Mouse (Mus musculus): Measurements from ENCODE around the gene Vasp. TPM values are rescaled to one million over a fixed set of nuclear protein-coding genes. Genes with fewer than 3 reads are reported as not detected.

Gene Vasp
- total and polyA plus RNA-seq, 3 experiments: 146 to 560 (median 239) TPM

DNA sequence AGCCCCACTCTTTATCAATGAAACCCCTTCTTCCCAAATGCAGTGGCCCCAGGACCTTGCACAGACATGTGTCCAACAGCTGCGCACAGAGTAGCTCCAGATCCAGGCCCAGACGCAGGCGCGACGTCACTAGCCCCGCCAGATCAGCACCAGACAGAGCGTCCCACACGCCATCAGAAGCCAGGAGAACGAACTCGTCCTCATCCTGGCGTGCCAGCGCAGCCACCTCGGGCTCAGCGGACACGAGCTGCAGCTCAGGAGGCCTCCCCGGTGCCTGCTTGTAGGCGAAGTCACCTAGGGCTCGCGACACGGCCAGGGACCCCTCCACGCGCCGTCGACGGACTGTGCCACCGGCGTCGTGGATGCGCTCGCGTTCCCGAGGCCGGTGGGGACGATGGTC lies 7.4 kb upstream of the Vasp start:
- Histone ChIP-seq H3K27me3 (ENCODE audit: insufficient read depth, low read length) (peaks cover 32% of the 10 kb centered on the region), H3K4me3 (ENCODE audit: low read depth, low read length) (0 out of 2 replicates have a peak overlapping the region, but pooled peaks have one; percentile 9), H3K9me3 (replicated peaks) (no peaks in the 10 kb centered on the region), H3K36me3 (replicated peaks) (no peaks in the 10 kb centered on the region), H3K4me1 (ENCODE audit: insufficient read depth, low read depth, low read length) (peaks cover 38% of the 10 kb centered on the region)
- no peak for TF ChIP-seq POLR2AphosphoS5 (IDR thresholded peaks at IDR 0.05; ENCODE audit: insufficient replicate concordance, low read depth, low read length)
- TF ChIP-seq CTCF (IDR thresholded peaks at IDR 0.05; ENCODE audit: low read depth, low read length): no peak
- TF ChIP-seq TAL1 (conservative IDR thresholded peaks at IDR 0.05; ENCODE audit: low read depth, low read length): no peak
- no peak for TF ChIP-seq GATA1 (IDR thresholded peaks at IDR 0.05; ENCODE audit: borderline replicate concordance, low read length)
- no peak for TF ChIP-seq GATA2 (IDR thresholded peaks at IDR 0.05; ENCODE audit: borderline replicate concordance, low read depth, low read length)
- DNase-seq (ENCODE audit: low spot score): no peak
- no peak for ATAC-seq (ENCODE audit: extremely low read depth, insufficient number of reproducible peaks, low FRiP score, poor library complexity, severe bottlenecking)

DNA sequence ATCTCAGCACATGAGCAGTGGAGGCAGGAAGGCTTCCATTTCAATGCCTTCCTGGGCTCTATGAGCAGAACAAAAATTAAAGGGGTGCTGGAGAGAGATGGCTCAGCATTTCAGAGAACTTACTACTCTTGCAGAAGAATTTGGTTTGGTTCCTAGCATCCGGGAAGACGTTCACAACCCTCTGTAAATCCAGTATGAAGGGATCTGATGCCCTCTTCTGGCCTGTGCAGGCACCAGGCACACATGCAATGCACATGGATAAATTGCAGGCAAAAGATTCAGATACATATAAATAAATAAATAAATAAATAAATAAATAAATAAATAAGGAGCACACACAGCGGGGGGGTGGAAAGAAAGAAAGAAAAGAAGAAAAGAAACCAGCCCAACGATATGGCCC lies 4.6 kb upstream of the Vasp start:
- peaks cover 27% of the 10 kb centered on the region for H3K4me1 ChIP-seq (ENCODE audit: insufficient read depth, low read depth, low read length)
- H3K9me3 ChIP-seq (replicated peaks): no peaks in the 10 kb centered on the region
- no peaks in the 10 kb centered on the region for H3K36me3 ChIP-seq (replicated peaks)
- no peak overlapping the region for H3K4me3 ChIP-seq (ENCODE audit: low read depth, low read length)
- no peak for ATAC-seq (ENCODE audit: extremely low read depth, insufficient number of reproducible peaks, low FRiP score, poor library complexity, severe bottlenecking)
- peaks cover 21% of the 10 kb centered on the region for H3K27me3 ChIP-seq (ENCODE audit: insufficient read depth, low read length)
- no peak for DNase-seq (ENCODE audit: low spot score)
- TF ChIP-seq POLR2AphosphoS5 (IDR thresholded peaks at IDR 0.05; ENCODE audit: insufficient replicate concordance, low read depth, low read length) (no peak), TAL1 (conservative IDR thresholded peaks at IDR 0.05; ENCODE audit: low read depth, low read length) (no peak), CTCF (IDR thresholded peaks at IDR 0.05; ENCODE audit: low read depth, low read length) (no peak), GATA2 (IDR thresholded peaks at IDR 0.05; ENCODE audit: borderline replicate concordance, low read depth, low read length) (no peak), GATA1 (IDR thresholded peaks at IDR 0.05; ENCODE audit: borderline replicate concordance, low read length) (no peak)

DNA sequence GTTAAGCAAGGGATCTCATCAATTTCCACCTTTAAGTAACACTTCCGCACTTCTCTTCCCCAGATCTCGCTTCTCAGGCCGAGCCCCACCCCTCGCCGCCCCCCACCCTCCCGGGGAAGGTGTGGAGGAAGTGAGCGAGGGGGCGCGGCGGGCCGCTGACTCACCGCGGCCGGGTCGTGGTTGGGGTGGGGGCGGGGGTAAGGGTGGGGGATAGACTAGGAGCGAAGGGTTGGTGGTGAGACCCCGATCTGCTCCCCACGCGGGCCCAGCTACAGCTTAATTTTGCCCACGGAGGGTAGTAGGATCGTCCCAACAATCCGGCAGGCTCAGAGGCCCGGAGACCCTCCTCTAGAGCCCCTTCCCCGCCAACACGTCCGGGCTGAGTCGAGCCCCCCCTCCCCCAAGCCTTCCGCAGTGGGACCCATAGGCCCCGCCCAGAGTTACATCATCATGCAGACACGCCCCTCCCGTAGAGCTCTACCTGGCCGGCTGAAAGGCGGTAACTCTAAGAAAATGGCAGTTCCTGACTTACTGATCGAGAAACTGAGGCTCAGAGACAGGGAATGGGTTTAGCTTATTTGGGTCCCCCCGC lies 652 bp upstream of the Vasp start:
- Histone ChIP-seq H3K9me3 (replicated peaks) (no peaks in the 10 kb centered on the region), H3K36me3 (replicated peaks) (peaks cover 22% of the 10 kb centered on the region), H3K4me3 (ENCODE audit: low read depth, low read length) (peak overlapping the region; percentile 77), H3K27me3 (ENCODE audit: insufficient read depth, low read length) (no peaks in the 10 kb centered on the region; the same call in 1 of the 2 replicates), H3K4me1 (ENCODE audit: insufficient read depth, low read depth, low read length) (peaks cover 42% of the 10 kb centered on the region)
- ATAC-seq (ENCODE audit: extremely low read depth, insufficient number of reproducible peaks, low FRiP score, poor library complexity, severe bottlenecking) (peak; percentile 51), DNase-seq (ENCODE audit: low spot score) (peak; percentile 92)
- no peak for TF ChIP-seq CTCF (IDR thresholded peaks at IDR 0.05; ENCODE audit: low read depth, low read length)

DNA sequence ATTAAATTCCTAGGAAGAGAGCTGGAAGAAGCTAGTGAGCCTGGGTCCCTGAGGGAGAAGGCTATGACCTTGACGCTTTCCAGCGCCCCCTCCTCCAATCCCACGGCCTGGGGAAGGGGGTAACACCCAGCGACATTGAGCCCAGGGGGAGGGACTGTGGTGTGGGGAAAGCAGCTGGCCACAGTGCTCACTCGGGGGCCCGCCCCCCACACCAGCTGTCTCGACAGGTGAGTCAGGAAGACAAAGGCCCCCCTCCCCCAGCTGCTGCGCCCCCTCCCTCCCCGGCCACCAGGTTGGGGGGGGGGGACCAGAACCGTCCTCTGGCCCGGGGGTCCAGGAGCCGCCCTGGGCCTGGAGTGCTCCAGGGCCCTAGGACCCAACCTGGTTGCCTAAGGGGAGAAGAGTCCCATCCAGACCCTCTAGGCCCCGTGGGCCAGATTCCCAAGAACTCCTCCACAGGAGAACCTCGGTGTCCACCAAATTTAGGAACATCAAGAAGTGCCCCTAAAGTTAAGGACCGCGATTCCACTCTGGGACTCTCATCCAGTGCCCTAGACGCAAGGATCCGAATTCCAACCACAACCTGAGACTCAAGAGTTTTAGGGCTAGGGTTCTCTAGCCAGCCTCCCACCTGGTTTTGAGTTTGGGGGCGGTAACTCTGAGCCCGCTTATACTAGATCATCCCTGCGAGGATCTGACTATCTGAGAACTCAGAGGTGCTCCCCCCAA lies 944 bp downstream of the Vasp start:
- Histone ChIP-seq H3K36me3 (replicated peaks) (peaks cover 35% of the 10 kb centered on the region), H3K9me3 (replicated peaks) (no peaks in the 10 kb centered on the region), H3K4me1 (ENCODE audit: insufficient read depth, low read depth, low read length) (peaks cover 57% of the 10 kb centered on the region), H3K4me3 (ENCODE audit: low read depth, low read length) (peak overlapping the region; percentile 77), H3K27me3 (ENCODE audit: insufficient read depth, low read length) (no peaks in the 10 kb centered on the region)
- ATAC-seq (ENCODE audit: extremely low read depth, insufficient number of reproducible peaks, low FRiP score, poor library complexity, severe bottlenecking): no peak
- no peak for DNase-seq (ENCODE audit: low spot score)
- no peak for TF ChIP-seq GATA2 (IDR thresholded peaks at IDR 0.05; ENCODE audit: borderline replicate concordance, low read depth, low read length)
- no peak for TF ChIP-seq CTCF (IDR thresholded peaks at IDR 0.05; ENCODE audit: low read depth, low read length)
- TF ChIP-seq GATA1 (IDR thresholded peaks at IDR 0.05; ENCODE audit: borderline replicate concordance, low read length): no peak
- no peak for TF ChIP-seq POLR2AphosphoS5 (IDR thresholded peaks at IDR 0.05; ENCODE audit: insufficient replicate concordance, low read depth, low read length)
- TF ChIP-seq TAL1 (conservative IDR thresholded peaks at IDR 0.05; ENCODE audit: low read depth, low read length): no peak

DNA sequence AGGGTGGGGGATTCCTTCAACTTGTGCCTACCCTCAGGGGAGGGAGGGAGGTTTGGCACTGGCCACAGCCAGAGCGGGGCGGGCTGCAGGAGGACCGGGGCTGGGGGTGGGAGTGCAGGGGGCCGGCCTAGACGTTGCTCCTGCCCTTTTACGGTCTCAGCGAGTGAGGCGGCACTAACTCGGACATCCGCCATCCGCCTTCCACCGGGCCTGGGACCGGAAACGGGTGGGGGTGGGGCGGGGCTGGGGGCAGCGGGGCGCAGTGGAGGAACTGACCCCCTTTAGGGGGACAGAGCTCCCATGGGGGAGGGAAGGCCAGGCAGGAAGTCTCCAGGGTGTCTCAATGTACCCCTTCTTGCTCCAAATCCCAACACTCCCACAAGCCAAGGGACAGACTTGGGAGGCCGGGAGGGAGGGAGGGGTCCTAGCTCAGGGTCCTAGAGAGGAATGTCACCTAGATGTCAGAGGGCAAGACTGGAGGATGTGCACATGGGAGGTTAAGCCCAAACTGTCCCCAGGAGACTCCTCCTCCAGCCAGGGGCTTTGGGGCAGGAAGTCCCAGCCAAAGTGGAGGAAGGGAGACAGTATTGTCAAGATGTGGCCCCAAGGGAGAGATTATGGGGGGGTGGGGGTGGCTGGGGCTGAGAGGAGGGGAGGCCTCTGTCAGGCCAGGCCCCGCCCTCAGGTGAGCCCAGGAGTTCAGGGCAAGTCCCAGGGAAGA lies 1.7 kb downstream of the Vasp start:
- peak overlapping the region; percentile 77 for H3K4me3 ChIP-seq (ENCODE audit: low read depth, low read length)
- no peaks in the 10 kb centered on the region for H3K9me3 ChIP-seq (replicated peaks)
- TF ChIP-seq GATA1 (IDR thresholded peaks at IDR 0.05; ENCODE audit: borderline replicate concordance, low read length) (no peak), GATA2 (IDR thresholded peaks at IDR 0.05; ENCODE audit: borderline replicate concordance, low read depth, low read length) (no peak), CTCF (IDR thresholded peaks at IDR 0.05; ENCODE audit: low read depth, low read length) (no peak), TAL1 (conservative IDR thresholded peaks at IDR 0.05; ENCODE audit: low read depth, low read length) (no peak), POLR2AphosphoS5 (IDR thresholded peaks at IDR 0.05; ENCODE audit: insufficient replicate concordance, low read depth, low read length) (no peak)
- ATAC-seq (ENCODE audit: extremely low read depth, insufficient number of reproducible peaks, low FRiP score, poor library complexity, severe bottlenecking) (peak; percentile 9; the same call in 1 of the 2 replicates), DNase-seq (ENCODE audit: low spot score) (peak; percentile 81)
- H3K36me3 ChIP-seq (replicated peaks): peaks cover 42% of the 10 kb centered on the region
- peaks cover 65% of the 10 kb centered on the region for H3K4me1 ChIP-seq (ENCODE audit: insufficient read depth, low read depth, low read length)
- no peaks in the 10 kb centered on the region for H3K27me3 ChIP-seq (ENCODE audit: insufficient read depth, low read length)

DNA sequence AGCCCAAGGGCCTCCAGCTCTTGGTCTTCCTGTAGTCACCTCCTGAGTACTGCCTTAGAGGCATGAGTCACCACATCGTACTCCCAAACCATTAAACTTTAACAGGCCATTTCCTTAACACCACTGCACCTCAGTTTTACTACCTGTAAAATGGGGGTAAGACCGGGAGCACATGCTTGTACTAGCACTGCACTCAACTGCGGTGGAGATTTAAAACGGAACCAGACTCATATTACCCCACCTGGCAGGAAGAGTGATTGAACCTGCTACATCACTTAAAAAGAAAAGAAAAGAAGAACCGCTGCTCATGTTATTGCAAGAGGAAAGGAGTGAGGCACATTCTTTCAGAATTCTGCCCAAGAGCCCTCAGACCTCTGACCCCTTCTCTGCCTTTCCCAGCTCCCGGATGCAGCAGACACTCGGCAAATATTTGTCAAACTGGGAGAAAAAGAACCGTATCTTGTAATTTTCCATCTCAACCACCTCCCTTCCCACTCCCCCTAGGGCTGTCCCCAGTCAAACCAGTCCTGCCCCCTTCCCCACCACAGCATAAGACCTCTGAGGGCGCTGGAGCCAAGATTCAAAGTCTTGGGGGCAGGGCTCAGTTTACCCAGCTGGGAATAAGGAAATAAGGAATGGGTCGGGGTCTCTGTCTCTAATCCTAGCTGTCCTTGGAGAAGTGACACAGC lies 2.5 kb downstream of the Vasp start:
- H3K4me1 ChIP-seq (ENCODE audit: insufficient read depth, low read depth, low read length): peaks cover 68% of the 10 kb centered on the region
- peak overlapping the region; percentile 77 for H3K4me3 ChIP-seq (ENCODE audit: low read depth, low read length)
- no peak for DNase-seq (ENCODE audit: low spot score)
- TF ChIP-seq POLR2AphosphoS5 (IDR thresholded peaks at IDR 0.05; ENCODE audit: insufficient replicate concordance, low read depth, low read length): no peak
- no peak for TF ChIP-seq GATA1 (IDR thresholded peaks at IDR 0.05; ENCODE audit: borderline replicate concordance, low read length)
- TF ChIP-seq GATA2 (IDR thresholded peaks at IDR 0.05; ENCODE audit: borderline replicate concordance, low read depth, low read length): no peak
- no peak for TF ChIP-seq CTCF (IDR thresholded peaks at IDR 0.05; ENCODE audit: low read depth, low read length)
- no peak for TF ChIP-seq TAL1 (conservative IDR thresholded peaks at IDR 0.05; ENCODE audit: low read depth, low read length)
- no peaks in the 10 kb centered on the region for H3K9me3 ChIP-seq (replicated peaks)
- ATAC-seq (ENCODE audit: extremely low read depth, insufficient number of reproducible peaks, low FRiP score, poor library complexity, severe bottlenecking): no peak
- peaks cover 49% of the 10 kb centered on the region for H3K36me3 ChIP-seq (replicated peaks)
- no peaks in the 10 kb centered on the region for H3K27me3 ChIP-seq (ENCODE audit: insufficient read depth, low read length)

Measured in G1E (cell line).